Mouse (Mus musculus): ENCODE measurements around the gene Rplp2. TPM values are rescaled to one million over a fixed set of nuclear protein-coding genes. Genes with fewer than 3 reads are reported as not detected.

Rplp2 gene
- polyA plus RNA-seq, 1 experiment from 2014 or later, result 845 TPM

GRCm38 (mm10) chr7:141471236-141471635 lies 24.1 kb downstream of the Rplp2 start:
- H3K36me3 ChIP-seq (ENCODE audit: control insufficient read depth, insufficient read depth, low read length), result peaks cover 31% of the 10 kb centered on the region
- H3K9me3 ChIP-seq (replicated peaks; ENCODE audit: control insufficient read depth, low read length), result no peaks in the 10 kb centered on the region
- DNase-seq (ENCODE audit: low spot score) (no peak), ATAC-seq (no peak)
- H3K9ac ChIP-seq (ENCODE audit: low read length), result no peak overlapping the region
- no peak overlapping the region for H3K4me3 ChIP-seq (ENCODE audit: low read depth, low read length)
- H3K4me1 ChIP-seq (ENCODE audit: control insufficient read depth, insufficient read depth, low read length), result peaks cover 25% of the 10 kb centered on the region
- H3K4me2 ChIP-seq (ENCODE audit: low read length), result no peak overlapping the region
- 85% methylated on average over 1 of the region's 1 CpGs for WGBS
- H3K27ac ChIP-seq (ENCODE audit: low read depth, low read length), result no peak overlapping the region
- H3K27me3 ChIP-seq (replicated peaks; ENCODE audit: control insufficient read depth, insufficient read depth, low read length), result 0 out of 2 replicates have a peak, but pooled peaks cover 4% of the 10 kb centered on the region

GRCm38 (mm10) chr7:141472226-141472625 lies 25.1 kb downstream of the Rplp2 start:
- no peak overlapping the region for H3K4me2 ChIP-seq (ENCODE audit: low read length)
- no peak overlapping the region for H3K9ac ChIP-seq (ENCODE audit: low read length)
- H3K4me3 ChIP-seq (ENCODE audit: low read depth, low read length), result no peak overlapping the region
- H3K36me3 ChIP-seq (ENCODE audit: control insufficient read depth, insufficient read depth, low read length), result peaks cover 31% of the 10 kb centered on the region
- ATAC-seq (no peak), DNase-seq (ENCODE audit: low spot score) (no peak)
- peaks cover 25% of the 10 kb centered on the region for H3K4me1 ChIP-seq (ENCODE audit: control insufficient read depth, insufficient read depth, low read length)
- no peak overlapping the region for H3K27ac ChIP-seq (ENCODE audit: low read depth, low read length)
- WGBS, result 80% methylated on average over 6 of the region's 6 CpGs
- H3K9me3 ChIP-seq (replicated peaks; ENCODE audit: control insufficient read depth, low read length), result no peaks in the 10 kb centered on the region
- no peaks in the 10 kb centered on the region for H3K27me3 ChIP-seq (replicated peaks; ENCODE audit: control insufficient read depth, insufficient read depth, low read length)

- Histone ChIP-seq H3K4me2 (ENCODE audit: low read length) (no peak overlapping the region), H3K9me3 (replicated peaks; ENCODE audit: control insufficient read depth, low read length) (no peaks in the 10 kb centered on the region), H3K4me1 (ENCODE audit: control insufficient read depth, insufficient read depth, low read length) (peaks cover 25% of the 10 kb centered on the region), H3K27ac (ENCODE audit: low read depth, low read length) (no peak overlapping the region), H3K27me3 (replicated peaks; ENCODE audit: control insufficient read depth, insufficient read depth, low read length) (no peaks in the 10 kb centered on the region), H3K9ac (ENCODE audit: low read length) (no peak overlapping the region), H3K4me3 (ENCODE audit: low read depth, low read length) (no peak overlapping the region), H3K36me3 (ENCODE audit: control insufficient read depth, insufficient read depth, low read length) (peaks cover 31% of the 10 kb centered on the region)
- DNase-seq (ENCODE audit: low spot score), result no peak
- WGBS, result 91% methylated on average over 6 of the region's 6 CpGs
- no peak for ATAC-seq
Observed at GRCm38 (mm10) chr7:141472763-141473162, 25.6 kb downstream of the Rplp2 start.

GRCm38 (mm10) chr7:141474160-141474559 lies 27.0 kb downstream of the Rplp2 start:
- no peak for DNase-seq (ENCODE audit: low spot score)
- Histone ChIP-seq H3K4me2 (ENCODE audit: low read length) (peak overlapping the region; percentile 88), H3K36me3 (ENCODE audit: control insufficient read depth, insufficient read depth, low read length) (peaks cover 31% of the 10 kb centered on the region), H3K4me3 (ENCODE audit: low read depth, low read length) (peak overlapping the region; percentile 67), H3K9me3 (replicated peaks; ENCODE audit: control insufficient read depth, low read length) (no peaks in the 10 kb centered on the region), H3K27me3 (replicated peaks; ENCODE audit: control insufficient read depth, insufficient read depth, low read length) (no peaks in the 10 kb centered on the region), H3K4me1 (ENCODE audit: control insufficient read depth, insufficient read depth, low read length) (peaks cover 13% of the 10 kb centered on the region), H3K9ac (ENCODE audit: low read length) (peak overlapping the region; percentile 87), H3K27ac (ENCODE audit: low read depth, low read length) (no peak overlapping the region)
- ATAC-seq, result no peak
- 7% methylated on average over 5 of the region's 5 CpGs for WGBS

GRCm38 (mm10) chr7:141475011-141475804 lies 28.0 kb downstream of the Rplp2 start, which contains the start of the genes Polr2l and Tspan4:
Gene Polr2l, minus strand, starts transcription at chr7:141475132.
Gene Tspan4, plus strand, starts transcription at chr7:141475240.
- H3K4me1 ChIP-seq (ENCODE audit: control insufficient read depth, insufficient read depth, low read length), result peaks cover 8% of the 10 kb centered on the region
- peak within 1 kb of the TSS; percentile 83 for H3K27ac ChIP-seq (ENCODE audit: low read depth, low read length)
- H3K9me3 ChIP-seq (replicated peaks; ENCODE audit: control insufficient read depth, low read length), result no peaks in the 10 kb centered on the region
- peak within 1 kb of the TSS; percentile 67 for H3K4me3 ChIP-seq (ENCODE audit: low read depth, low read length)
- DNase-seq (ENCODE audit: low spot score), result peak; percentile 91
- peak within 1 kb of the TSS; percentile 87 for H3K9ac ChIP-seq (ENCODE audit: low read length)
- peak; percentile 90 for ATAC-seq
- H3K4me2 ChIP-seq (ENCODE audit: low read length), result peak within 1 kb of the TSS; percentile 88
- WGBS, result 1% methylated on average over 86 of the region's 87 CpGs
- peaks cover 25% of the 10 kb centered on the region for H3K36me3 ChIP-seq (ENCODE audit: control insufficient read depth, insufficient read depth, low read length)
- H3K27me3 ChIP-seq (replicated peaks; ENCODE audit: control insufficient read depth, insufficient read depth, low read length), result no peaks in the 10 kb centered on the region

- peak overlapping the region; percentile 67 for H3K4me3 ChIP-seq (ENCODE audit: low read depth, low read length)
- peaks cover 20% of the 10 kb centered on the region for H3K36me3 ChIP-seq (ENCODE audit: control insufficient read depth, insufficient read depth, low read length)
- no peaks in the 10 kb centered on the region for H3K27me3 ChIP-seq (replicated peaks; ENCODE audit: control insufficient read depth, insufficient read depth, low read length)
- 2% methylated on average over 12 of the region's 12 CpGs for WGBS
- ATAC-seq, result no peak
- DNase-seq (ENCODE audit: low spot score), result no peak
- H3K4me1 ChIP-seq (ENCODE audit: control insufficient read depth, insufficient read depth, low read length), result peaks cover 8% of the 10 kb centered on the region
- peak overlapping the region; percentile 88 for H3K4me2 ChIP-seq (ENCODE audit: low read length)
- no peaks in the 10 kb centered on the region for H3K9me3 ChIP-seq (replicated peaks; ENCODE audit: control insufficient read depth, low read length)
- no peak overlapping the region for H3K27ac ChIP-seq (ENCODE audit: low read depth, low read length)
- peak overlapping the region; percentile 87 for H3K9ac ChIP-seq (ENCODE audit: low read length)
Observed at GRCm38 (mm10) chr7:141475805-141476158, 28.6 kb downstream of the Rplp2 start.

- 2% methylated on average over 11 of the region's 17 CpGs for WGBS
- Histone ChIP-seq H3K4me3 (ENCODE audit: low read depth, low read length) (peak overlapping the region; percentile 67; the same call in 1 of the 2 replicates), H3K9me3 (replicated peaks; ENCODE audit: control insufficient read depth, low read length) (no peaks in the 10 kb centered on the region), H3K36me3 (ENCODE audit: control insufficient read depth, insufficient read depth, low read length) (peaks cover 14% of the 10 kb centered on the region), H3K4me2 (ENCODE audit: low read length) (peak overlapping the region; percentile 88), H3K27me3 (replicated peaks; ENCODE audit: control insufficient read depth, insufficient read depth, low read length) (no peaks in the 10 kb centered on the region), H3K4me1 (ENCODE audit: control insufficient read depth, insufficient read depth, low read length) (peaks cover 14% of the 10 kb centered on the region), H3K9ac (ENCODE audit: low read length) (no peak overlapping the region), H3K27ac (ENCODE audit: low read depth, low read length) (0 out of 2 replicates have a peak overlapping the region, but pooled peaks have one; percentile 14)
- no peak for ATAC-seq
- peak; percentile 38 for DNase-seq (ENCODE audit: low spot score)
Observed at GRCm38 (mm10) chr7:141476226-141476980, 29.2 kb downstream of the Rplp2 start.

- H3K36me3 ChIP-seq (ENCODE audit: control insufficient read depth, insufficient read depth, low read length), result peaks cover 10% of the 10 kb centered on the region
- H3K9ac ChIP-seq (ENCODE audit: low read length), result no peak overlapping the region
- no peak overlapping the region for H3K4me2 ChIP-seq (ENCODE audit: low read length)
- WGBS, result 24% methylated on average over 7 of the region's 7 CpGs
- no peaks in the 10 kb centered on the region for H3K27me3 ChIP-seq (replicated peaks; ENCODE audit: control insufficient read depth, insufficient read depth, low read length)
- no peak overlapping the region for H3K4me3 ChIP-seq (ENCODE audit: low read depth, low read length)
- ATAC-seq (no peak), DNase-seq (ENCODE audit: low spot score) (no peak)
- H3K9me3 ChIP-seq (replicated peaks; ENCODE audit: control insufficient read depth, low read length), result no peaks in the 10 kb centered on the region
- peaks cover 17% of the 10 kb centered on the region for H3K4me1 ChIP-seq (ENCODE audit: control insufficient read depth, insufficient read depth, low read length)
- H3K27ac ChIP-seq (ENCODE audit: low read depth, low read length), result 0 out of 2 replicates have a peak overlapping the region, but pooled peaks have one; percentile 14
Observed at GRCm38 (mm10) chr7:141476981-141477370, 29.8 kb downstream of the Rplp2 start.
